Mouse (Mus musculus): ENCODE data around the gene Liph. TPM values are rescaled to one million over a fixed set of nuclear protein-coding genes. Genes with fewer than 3 reads are reported as not detected.

Liph gene
- polyA plus RNA-seq, 1 experiment from 2014 or later: 0.68 TPM

Other genes with a start within 250 kb of the Liph start
- gene Ehhadh, start 207.9 kb downstream of the Liph start, polyA plus RNA-seq (2014; fragmentation: Nextera tagmentation; extraction: Ambion mirVana): 2.0 and 2.2 TPM in 2 replicates
- 8.3 and 8.5 TPM in 2 replicates for gene Map3k13, start 201.3 kb downstream of the Liph start, polyA plus RNA-seq (2014; fragmentation: Nextera tagmentation; extraction: Ambion mirVana)
- 50.5 and 52.1 TPM in 2 replicates for gene Tmem41a, start 48.1 kb downstream of the Liph start, polyA plus RNA-seq (2014; fragmentation: Nextera tagmentation; extraction: Ambion mirVana)
- 52.2 and 54.2 TPM in 2 replicates for gene Senp2, start 13.8 kb upstream of the Liph start, polyA plus RNA-seq (2014; fragmentation: Nextera tagmentation; extraction: Ambion mirVana)
- 19.4 and 21.6 TPM in 2 replicates for gene Igf2bp2, start 167.6 kb upstream of the Liph start, polyA plus RNA-seq (2014; fragmentation: Nextera tagmentation; extraction: Ambion mirVana)